Mouse (Mus musculus): ENCODE results near the gene Nrxn1.
"Not testable (repeated sequence)": the region's sequence is repeated elsewhere in the genome, so short reads cannot be mapped to it uniquely, and the experiment has no call there.

Gene Nrxn1

GRCm38 (mm10) chr17:90583826-90584534, 508.9 kb downstream of the Nrxn1 start:
- DNase-seq (ENCODE audit: low spot score): no peak

- DNase-seq (ENCODE audit: low spot score): peak; percentile 12
Observed at GRCm38 (mm10) chr17:90583196-90583595, 509.7 kb downstream of the Nrxn1 start.

GRCm38 (mm10) chr17:90569877-90570276, 523.0 kb downstream of the Nrxn1 start:
- DNase-seq (ENCODE audit: low spot score): no peak

GRCm38 (mm10) chr17:90565186-90565585, 527.7 kb downstream of the Nrxn1 start:
- DNase-seq (ENCODE audit: low spot score): no peak

GRCm38 (mm10) chr17:90556376-90556775, 536.5 kb downstream of the Nrxn1 start:
- DNase-seq (ENCODE audit: low spot score): no peak

GRCm38 (mm10) chr17:90550415-90550814, 542.5 kb downstream of the Nrxn1 start:
- no peak for DNase-seq (ENCODE audit: low spot score)

GRCm38 (mm10) chr17:90546806-90547205, 546.1 kb downstream of the Nrxn1 start:
- DNase-seq (ENCODE audit: low spot score): no peak

GRCm38 (mm10) chr17:90544639-90545259, 548.1 kb downstream of the Nrxn1 start:
- no peak for DNase-seq (ENCODE audit: low spot score)

- no peak for DNase-seq (ENCODE audit: low spot score)
Observed at GRCm38 (mm10) chr17:90543986-90544638, 548.8 kb downstream of the Nrxn1 start.

- DNase-seq (ENCODE audit: low spot score): no peak
Observed at GRCm38 (mm10) chr17:90531443-90531842, 561.4 kb downstream of the Nrxn1 start.

GRCm38 (mm10) chr17:90506026-90506425, 586.8 kb downstream of the Nrxn1 start:
- no peak for DNase-seq (ENCODE audit: low spot score)

- DNase-seq (ENCODE audit: low spot score): not testable (repeated sequence)
Observed at GRCm38 (mm10) chr17:90503999-90504398, 588.9 kb downstream of the Nrxn1 start.

- peak; percentile 17 for DNase-seq (ENCODE audit: low spot score)
Observed at GRCm38 (mm10) chr17:90501023-90501675, 591.7 kb downstream of the Nrxn1 start.

- no peak for DNase-seq (ENCODE audit: low spot score)
Observed at GRCm38 (mm10) chr17:90479531-90480250, 613.2 kb downstream of the Nrxn1 start.

- no peak for DNase-seq (ENCODE audit: low spot score)
Observed at GRCm38 (mm10) chr17:90456748-90457147, 636.1 kb downstream of the Nrxn1 start.

GRCm38 (mm10) chr17:90455904-90456303, 637.0 kb downstream of the Nrxn1 start:
- peak; percentile 7 for DNase-seq (ENCODE audit: low spot score)

- no peak for DNase-seq (ENCODE audit: low spot score)
Observed at GRCm38 (mm10) chr17:90455409-90455775, 637.5 kb downstream of the Nrxn1 start.

GRCm38 (mm10) chr17:90454738-90455408, 638.0 kb downstream of the Nrxn1 start:
- no peak for DNase-seq (ENCODE audit: low spot score)

- no peak for DNase-seq (ENCODE audit: low spot score)
Observed at GRCm38 (mm10) chr17:90454356-90454737, 638.5 kb downstream of the Nrxn1 start.

- no peak for DNase-seq (ENCODE audit: low spot score)
Observed at GRCm38 (mm10) chr17:90453280-90453679, 639.6 kb downstream of the Nrxn1 start.

- DNase-seq (ENCODE audit: low spot score): no peak
Observed at GRCm38 (mm10) chr17:90452770-90453169, 640.1 kb downstream of the Nrxn1 start.

All from MN1 (cell line).